Mouse (Mus musculus): ENCODE measurements around the gene Fam120b. TPM values are rescaled to one million over a fixed set of nuclear protein-coding genes. Genes with fewer than 3 reads are reported as not detected.
A peak's percentile ranks its signal among the peaks of the same experiment; 100 is the strongest.

Fam120b gene
- polyA plus RNA-seq, 1 experiment from 2014 or later = 50.8 TPM

DNA sequence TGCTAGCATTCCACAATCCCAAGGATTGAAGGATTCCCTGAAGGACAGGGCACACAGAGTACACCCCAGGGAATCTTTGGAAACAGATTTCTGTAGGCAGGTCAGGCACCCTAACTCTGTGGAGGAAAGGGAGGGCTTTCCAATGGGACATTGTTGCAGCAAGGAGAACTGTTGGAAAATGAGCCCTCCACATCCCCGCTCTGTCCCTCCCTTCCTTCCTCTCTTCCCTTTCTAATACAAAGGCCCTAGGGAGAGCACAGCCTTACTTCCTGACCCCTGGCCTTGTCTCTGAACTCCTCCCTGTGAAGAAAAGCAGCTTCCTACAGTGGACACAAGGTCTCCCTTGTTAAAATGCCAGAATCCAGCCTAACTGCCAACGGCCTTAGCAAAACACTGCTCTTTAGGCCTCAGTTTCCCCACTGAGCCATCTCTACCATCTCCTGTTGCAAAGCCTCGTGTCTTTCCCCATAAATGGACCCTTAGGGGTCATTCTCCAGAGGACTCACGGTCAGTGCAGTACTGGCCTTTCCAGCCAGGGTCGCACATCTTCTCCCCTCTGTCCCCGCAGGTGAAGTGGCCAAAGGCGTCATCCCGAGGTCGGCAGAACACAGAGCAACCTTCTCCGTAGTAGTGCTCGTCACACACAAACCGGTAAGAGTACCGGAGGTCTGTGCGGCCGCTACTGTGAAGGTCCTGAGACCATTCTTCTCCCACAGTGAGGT, 22.9 kb upstream of the Fam120b start:
- Histone ChIP-seq H3K9me3 (no peaks in the 10 kb centered on the region), H3K4me2 (peak overlapping the region; percentile 95), H3K36me3 (replicated peaks) (peaks cover 19% of the 10 kb centered on the region), H3K4me1 (peaks cover 57% of the 10 kb centered on the region), H3K27ac (no peak overlapping the region), H3K9ac (peak overlapping the region; percentile 84), H3K27me3 (replicated peaks) (no peaks in the 10 kb centered on the region), H3K4me3 (peak overlapping the region; percentile 75)
- 55% methylated on average over 15 of the region's 15 CpGs for WGBS
- ATAC-seq (replicated peaks) = no peak

DNA sequence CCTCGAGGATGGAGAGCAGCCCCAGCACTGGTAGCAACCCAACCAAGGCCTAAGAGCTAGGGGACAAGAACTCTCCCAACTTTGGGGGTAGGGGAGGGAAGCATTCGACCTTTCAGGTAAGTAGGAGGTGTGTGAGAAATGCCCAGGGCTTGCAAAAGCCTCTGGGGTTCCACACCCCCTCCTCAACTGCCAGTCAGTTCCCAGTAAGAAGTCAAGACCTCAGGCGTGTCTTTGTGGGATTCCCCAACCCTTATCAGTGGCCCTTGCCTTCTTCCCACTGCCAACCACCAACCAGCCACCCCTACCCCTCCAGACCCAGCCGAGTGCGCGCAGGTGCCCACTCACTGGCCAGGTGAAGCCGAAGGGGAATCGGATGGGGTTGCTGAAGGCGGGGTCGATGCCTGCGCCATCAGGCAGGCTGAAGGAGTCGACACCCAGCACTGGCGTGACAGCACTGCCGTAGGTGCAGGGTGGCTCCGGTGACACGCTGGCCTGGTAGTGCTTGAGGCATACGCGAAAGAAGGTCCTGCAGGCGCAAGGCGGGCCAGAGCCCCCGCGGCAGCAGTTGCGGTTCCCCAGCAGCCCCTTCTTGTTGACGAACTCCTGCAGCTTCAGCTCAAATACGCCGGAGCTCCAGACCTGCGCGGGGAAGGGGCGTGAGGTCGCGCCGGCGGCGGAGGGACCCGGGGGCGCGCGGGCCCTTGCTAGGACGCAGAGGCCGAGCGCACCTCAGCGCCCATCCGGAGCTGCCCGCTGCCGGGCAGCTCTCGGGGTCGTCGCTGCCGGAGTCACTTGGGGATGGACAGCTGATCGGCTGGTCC, 21.5 kb upstream of the Fam120b start:
- peak overlapping the region; percentile 75 for H3K4me3 ChIP-seq
- H3K27me3 ChIP-seq (replicated peaks) = no peaks in the 10 kb centered on the region
- peak overlapping the region; percentile 95 for H3K4me2 ChIP-seq
- 0 out of 2 replicates have a peak, but pooled peaks have one; percentile 4 for ATAC-seq (replicated peaks)
- no peaks in the 10 kb centered on the region for H3K9me3 ChIP-seq
- H3K4me1 ChIP-seq = peaks cover 62% of the 10 kb centered on the region
- peak overlapping the region; percentile 84 for H3K9ac ChIP-seq
- WGBS = 1% methylated on average over 48 of the region's 50 CpGs
- peak overlapping the region; percentile 98 for H3K27ac ChIP-seq
- peaks cover 13% of the 10 kb centered on the region for H3K36me3 ChIP-seq (replicated peaks)

DNA sequence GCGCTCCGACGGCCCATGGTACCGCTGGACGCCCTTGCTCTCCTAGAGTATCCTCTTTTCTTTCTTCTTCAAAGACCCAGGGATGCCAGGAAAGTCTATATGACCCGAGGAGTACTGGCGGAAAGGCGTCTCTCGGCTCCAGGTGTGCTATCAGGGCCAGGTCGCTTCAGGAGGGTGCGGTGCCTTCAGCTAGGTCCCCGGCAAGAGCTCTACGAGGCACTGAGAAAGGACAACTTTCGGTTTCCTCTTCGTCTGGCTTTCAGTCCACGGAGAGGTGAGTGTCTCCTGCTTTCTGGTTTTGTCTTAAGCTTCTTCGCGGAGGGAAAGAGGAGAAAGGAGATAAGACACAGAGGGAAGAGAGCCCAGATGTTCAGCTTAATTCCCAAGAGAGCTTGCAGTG, 20.8 kb upstream of the Fam120b start:
- Histone ChIP-seq H3K4me2 (peak overlapping the region; percentile 95), H3K27me3 (replicated peaks) (no peaks in the 10 kb centered on the region), H3K4me1 (peaks cover 64% of the 10 kb centered on the region), H3K9me3 (no peaks in the 10 kb centered on the region), H3K27ac (peak overlapping the region; percentile 98), H3K4me3 (peak overlapping the region; percentile 75), H3K9ac (peak overlapping the region; percentile 84), H3K36me3 (replicated peaks) (peaks cover 8% of the 10 kb centered on the region)
- 0% methylated on average over 18 of the region's 18 CpGs for WGBS
- peak; percentile 3; the same call in 1 of the 2 replicates for ATAC-seq (replicated peaks)

- peaks cover 1% of the 10 kb centered on the region; the same call in 1 of the 2 replicates for H3K36me3 ChIP-seq (replicated peaks)
- WGBS = under 1% methylated on average over 66 of the region's 69 CpGs
Observed at GRCm38 (mm10) chr17:15375701-15376493, 20.1 kb upstream of the Fam120b start.

GRCm38 (mm10) chr17:15376494-15377181, 19.4 kb upstream of the Fam120b start, which contains the start of gene Dll1:
Gene Dll1, minus strand, starts transcription at chr17:15376872.
- peak within 1 kb of the TSS; percentile 98 for H3K27ac ChIP-seq
- H3K4me3 ChIP-seq = peak within 1 kb of the TSS; percentile 75

More at GRCm38 (mm10) chr17:15375701-15376493, 20.1 kb upstream of the Fam120b start:
- Histone ChIP-seq H3K4me1 (peaks cover 65% of the 10 kb centered on the region), H3K9ac (peak overlapping the region; percentile 84), H3K4me2 (peak overlapping the region; percentile 95), H3K9me3 (no peaks in the 10 kb centered on the region), H3K27ac (peak overlapping the region; percentile 98), H3K27me3 (replicated peaks) (no peaks in the 10 kb centered on the region), H3K4me3 (peak overlapping the region; percentile 75)
- ATAC-seq (replicated peaks) = peak; percentile 62

GRCm38 (mm10) chr17:15377901-15378300, 18.1 kb upstream of the Fam120b start:
- Histone ChIP-seq H3K9me3 (no peaks in the 10 kb centered on the region), H3K27ac (peak overlapping the region; percentile 98; the same call in 1 of the 2 replicates), H3K36me3 (replicated peaks) (no peaks in the 10 kb centered on the region), H3K4me3 (peak overlapping the region; percentile 75; the same call in 1 of the 2 replicates), H3K4me2 (peak overlapping the region; percentile 95), H3K9ac (peak overlapping the region; percentile 84; the same call in 1 of the 2 replicates), H3K27me3 (replicated peaks) (0 out of 2 replicates have a peak, but pooled peaks cover 5% of the 10 kb centered on the region), H3K4me1 (peaks cover 60% of the 10 kb centered on the region)
- no peak for ATAC-seq (replicated peaks)
- WGBS = 2% methylated on average over 1 of the region's 1 CpGs

More at GRCm38 (mm10) chr17:15376494-15377181, 19.4 kb upstream of the Fam120b start, which contains the start of gene Dll1:
- Histone ChIP-seq H3K27me3 (replicated peaks) (no peaks in the 10 kb centered on the region), H3K4me2 (peak within 1 kb of the TSS; percentile 95), H3K9ac (peak within 1 kb of the TSS; percentile 84), H3K9me3 (no peaks in the 10 kb centered on the region), H3K36me3 (replicated peaks) (no peaks in the 10 kb centered on the region), H3K4me1 (peaks cover 69% of the 10 kb centered on the region)
- peak; percentile 51 for ATAC-seq (replicated peaks)
- WGBS = under 1% methylated on average over 36 of the region's 36 CpGs

GRCm38 (mm10) chr17:15378413-15379109, 17.4 kb upstream of the Fam120b start:
- H3K27ac ChIP-seq = peak overlapping the region; percentile 19; the same call in 1 of the 2 replicates
- no peak for ATAC-seq (replicated peaks)
- 0 out of 2 replicates have a peak, but pooled peaks cover 5% of the 10 kb centered on the region for H3K27me3 ChIP-seq (replicated peaks)
- no peak overlapping the region for H3K9ac ChIP-seq
- H3K9me3 ChIP-seq = no peaks in the 10 kb centered on the region
- no peaks in the 10 kb centered on the region for H3K36me3 ChIP-seq (replicated peaks)
- WGBS = 3% methylated on average over 15 of the region's 15 CpGs
- peaks cover 54% of the 10 kb centered on the region for H3K4me1 ChIP-seq
- H3K4me2 ChIP-seq = no peak overlapping the region
- H3K4me3 ChIP-seq = no peak overlapping the region

- no peak overlapping the region for H3K27ac ChIP-seq
- H3K27me3 ChIP-seq (replicated peaks) = peaks cover 5% of the 10 kb centered on the region; the same call in 1 of the 2 replicates
- peak overlapping the region; percentile 92 for H3K4me2 ChIP-seq
- H3K9me3 ChIP-seq = no peaks in the 10 kb centered on the region
- WGBS = 8% methylated on average over 17 of the region's 17 CpGs
- peak overlapping the region; percentile 47 for H3K4me3 ChIP-seq
- no peak for ATAC-seq (replicated peaks)
- no peaks in the 10 kb centered on the region for H3K36me3 ChIP-seq (replicated peaks)
- H3K9ac ChIP-seq = peak overlapping the region; percentile 44; the same call in 1 of the 2 replicates
- H3K4me1 ChIP-seq = peaks cover 42% of the 10 kb centered on the region
Observed at GRCm38 (mm10) chr17:15379741-15380526, 16.1 kb upstream of the Fam120b start.

GRCm38 (mm10) chr17:15380641-15381051, 15.4 kb upstream of the Fam120b start:
- H3K4me1 ChIP-seq = peaks cover 42% of the 10 kb centered on the region
- H3K9ac ChIP-seq = peak overlapping the region; percentile 44
- H3K4me2 ChIP-seq = peak overlapping the region; percentile 92
- peak overlapping the region; percentile 19; the same call in 1 of the 2 replicates for H3K27ac ChIP-seq
- WGBS = 0% methylated on average over 27 of the region's 27 CpGs
- H3K9me3 ChIP-seq = no peaks in the 10 kb centered on the region
- H3K36me3 ChIP-seq (replicated peaks) = no peaks in the 10 kb centered on the region
- H3K27me3 ChIP-seq (replicated peaks) = peaks cover 5% of the 10 kb centered on the region; the same call in 1 of the 2 replicates
- H3K4me3 ChIP-seq = peak overlapping the region; percentile 47
- peak; percentile 22; the same call in 1 of the 2 replicates for ATAC-seq (replicated peaks)

All from midbrain, embryonic 15.5 days (tissue).